Mouse (Mus musculus) layer of hippocampus, adult 11-12 months (tissue): ENCODE results near the gene Grk3.

ENCODE experiments used
- DNase-seq: peaks from one replicate; pipeline ENCODE4 v3.0.0; 2022; ENCODE audit warnings: low spot score

The Grk3 gene

DNA sequence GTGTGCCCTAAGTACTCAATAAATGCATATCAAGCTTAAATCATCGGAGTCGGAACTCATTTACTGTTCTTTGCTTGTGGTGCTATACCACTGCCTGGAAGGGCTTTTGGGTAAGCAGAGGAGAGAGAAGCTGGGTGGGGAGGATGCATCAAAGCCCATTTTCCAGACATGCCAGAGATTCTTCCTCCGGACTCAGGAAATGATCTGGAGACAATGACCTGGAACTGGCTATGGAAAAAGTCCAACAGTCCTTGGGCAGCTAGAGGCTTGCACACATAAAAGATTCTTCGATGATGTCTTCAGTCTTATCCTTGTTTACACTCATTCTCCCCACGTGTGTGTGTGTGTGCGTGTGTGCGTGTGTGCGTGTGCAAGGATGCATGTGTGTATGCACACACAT, 80.2 kb downstream of the Grk3 start:
- DNase-seq = no peak

GRCm38 (mm10) chr5:112932878-112933567, 82.6 kb downstream of the Grk3 start:
- peak; percentile 58 for DNase-seq

GRCm38 (mm10) chr5:112931901-112932300, 83.7 kb downstream of the Grk3 start:
- no peak for DNase-seq

GRCm38 (mm10) chr5:112928201-112928881, 87.2 kb downstream of the Grk3 start:
- DNase-seq = no peak

- DNase-seq = no peak
Observed at GRCm38 (mm10) chr5:112925422-112925821, 90.2 kb downstream of the Grk3 start.

DNA sequence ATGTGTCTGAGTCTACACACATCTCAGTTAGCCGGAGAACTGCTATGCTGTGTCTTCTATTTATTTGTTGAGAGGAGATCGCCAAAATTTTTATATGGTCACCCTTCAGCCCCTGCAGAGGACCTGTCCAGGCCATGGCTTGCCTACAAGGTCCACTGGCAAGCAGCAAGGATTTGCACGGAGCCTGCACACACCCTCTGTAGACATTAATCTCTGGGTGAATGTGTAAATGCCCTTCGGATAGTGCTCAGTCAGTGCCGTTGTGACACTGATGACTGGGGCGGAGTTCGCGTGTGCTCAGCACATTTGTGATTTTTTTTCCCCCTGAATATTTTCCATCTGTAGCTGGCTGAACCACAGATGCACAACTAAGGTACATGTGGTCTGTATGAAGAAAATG, 90.8 kb downstream of the Grk3 start:
- no peak for DNase-seq

GRCm38 (mm10) chr5:112923841-112924240, 91.8 kb downstream of the Grk3 start:
- DNase-seq = no peak

DNA sequence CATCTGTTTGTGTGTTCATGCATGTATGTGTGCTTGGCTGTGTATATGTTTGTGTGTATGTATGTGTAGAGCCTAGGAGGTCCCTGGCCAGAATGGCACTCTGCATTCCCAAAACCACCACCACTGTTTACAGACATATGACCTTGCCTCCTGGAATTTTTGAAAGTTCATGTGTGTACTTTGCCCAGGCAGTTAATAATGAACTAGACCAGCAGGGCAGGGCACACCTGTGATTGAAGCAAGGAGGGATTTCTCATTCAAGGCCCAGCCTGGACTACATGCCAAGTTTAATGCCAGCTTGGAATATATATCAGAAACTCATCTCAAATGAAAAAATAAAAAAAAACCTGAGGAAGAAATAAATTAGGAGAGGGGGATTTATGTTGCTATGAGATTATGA, 93.7 kb downstream of the Grk3 start:
- no peak for DNase-seq

- no peak for DNase-seq
Observed at GRCm38 (mm10) chr5:112910381-112910780, 105.2 kb downstream of the Grk3 start.

- no peak for DNase-seq
Observed at GRCm38 (mm10) chr5:112908169-112908614, 107.4 kb downstream of the Grk3 start.

- no peak for DNase-seq
Observed at GRCm38 (mm10) chr5:112907504-112907903, 108.1 kb downstream of the Grk3 start.

DNA sequence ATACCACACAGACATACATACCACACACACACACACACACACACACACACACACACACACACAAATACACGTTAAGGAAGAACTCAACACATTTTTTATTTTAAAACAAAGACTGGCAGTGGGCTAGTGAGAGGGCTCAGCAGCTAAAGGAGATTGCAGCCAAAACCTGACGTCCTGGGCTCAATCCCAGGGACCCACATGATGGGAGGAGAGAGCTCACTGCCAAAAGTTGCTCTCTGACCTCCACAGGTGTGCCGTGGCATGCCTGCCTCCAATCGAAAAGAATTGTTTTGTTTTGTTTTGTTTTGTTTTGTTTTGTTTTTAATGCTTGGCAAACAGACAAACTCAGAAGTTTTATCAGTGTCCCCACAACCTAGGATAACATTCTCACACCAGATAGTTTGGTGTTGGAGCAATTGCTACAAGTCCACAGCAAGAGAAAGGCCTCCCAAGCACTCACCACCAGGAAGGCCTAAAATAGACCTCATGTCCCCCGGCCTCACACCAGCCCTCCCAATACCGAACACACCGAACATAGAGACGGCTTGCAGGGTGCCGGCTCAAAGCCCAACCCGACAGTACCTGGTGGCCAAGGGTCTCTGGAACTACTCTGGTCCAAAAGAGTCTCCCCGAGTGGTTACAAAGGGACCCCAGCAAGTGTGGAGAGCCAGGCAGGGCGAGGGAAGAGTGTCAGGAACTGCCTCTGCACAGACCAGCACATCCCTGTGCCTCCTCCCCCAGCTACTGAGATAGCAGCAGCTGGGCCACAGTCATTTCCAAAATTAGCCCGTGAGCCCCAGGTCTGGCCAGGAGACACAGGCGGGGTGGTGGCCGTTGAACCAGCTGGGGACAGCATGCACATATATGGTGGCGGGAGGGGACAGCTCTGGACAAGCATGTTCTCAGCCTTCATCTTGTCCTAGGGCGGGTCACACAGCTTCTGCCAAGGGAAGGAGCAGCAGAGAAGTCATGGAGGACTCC, 119.6 kb downstream of the Grk3 start, which contains the start of gene Myo18b:
Myo18b (minus strand) TSS at position 689 of the 981 bp plus-strand sequence.
- DNase-seq = peak; percentile 2

DNA sequence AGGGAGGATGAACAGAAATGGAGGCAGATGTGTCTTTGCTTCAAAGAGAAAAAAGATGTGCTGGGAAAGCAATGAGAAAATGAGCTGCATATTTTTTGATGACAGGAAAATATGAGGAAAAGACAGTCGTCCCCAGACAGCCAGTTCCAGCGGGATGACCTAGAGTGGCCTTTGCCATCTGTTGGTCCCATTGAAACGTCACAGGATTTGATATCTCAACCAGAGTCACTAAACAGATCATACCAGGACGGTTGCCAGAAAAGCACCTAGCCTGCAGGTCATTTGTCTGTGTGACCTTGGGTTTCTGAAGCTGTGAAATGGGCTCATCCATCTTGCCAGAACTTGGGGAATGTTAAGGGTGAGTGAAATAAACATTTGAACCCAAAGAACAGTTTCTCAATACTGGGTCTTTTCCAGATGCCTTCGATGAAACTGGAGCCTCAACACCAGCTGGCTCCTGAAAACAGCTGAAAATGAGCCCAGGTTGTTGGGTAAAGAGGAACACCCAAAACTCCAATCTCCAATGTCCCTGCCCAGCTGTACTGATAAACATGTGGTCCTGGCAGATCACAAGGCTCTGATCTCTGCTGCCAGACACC, 122.0 kb downstream of the Grk3 start:
- no peak for DNase-seq

GRCm38 (mm10) chr5:112892411-112892810, 123.2 kb downstream of the Grk3 start:
- DNase-seq = no peak

DNA sequence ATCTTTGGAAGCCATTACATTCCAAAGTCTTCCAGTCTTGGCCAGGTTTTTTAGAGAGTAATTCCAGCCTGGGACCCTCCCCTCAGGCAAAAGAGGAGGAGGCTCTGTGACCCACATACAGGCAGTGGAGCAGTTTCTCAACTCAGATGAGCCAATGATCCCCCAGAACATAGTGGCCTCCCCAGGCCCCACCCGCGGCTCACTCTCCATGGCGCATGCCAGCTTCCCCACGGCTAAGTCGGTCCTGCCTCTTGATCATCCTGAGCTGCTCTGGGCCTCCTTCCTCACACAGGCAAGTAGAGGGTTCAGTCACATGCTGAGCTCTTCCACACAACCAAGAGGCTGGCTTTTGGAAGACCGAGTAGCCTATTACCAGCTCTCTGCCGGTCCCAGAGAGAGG, 126.9 kb downstream of the Grk3 start:
- no peak for DNase-seq

- DNase-seq = peak; percentile 55
Observed at GRCm38 (mm10) chr5:112886687-112887491, 128.7 kb downstream of the Grk3 start.

DNA sequence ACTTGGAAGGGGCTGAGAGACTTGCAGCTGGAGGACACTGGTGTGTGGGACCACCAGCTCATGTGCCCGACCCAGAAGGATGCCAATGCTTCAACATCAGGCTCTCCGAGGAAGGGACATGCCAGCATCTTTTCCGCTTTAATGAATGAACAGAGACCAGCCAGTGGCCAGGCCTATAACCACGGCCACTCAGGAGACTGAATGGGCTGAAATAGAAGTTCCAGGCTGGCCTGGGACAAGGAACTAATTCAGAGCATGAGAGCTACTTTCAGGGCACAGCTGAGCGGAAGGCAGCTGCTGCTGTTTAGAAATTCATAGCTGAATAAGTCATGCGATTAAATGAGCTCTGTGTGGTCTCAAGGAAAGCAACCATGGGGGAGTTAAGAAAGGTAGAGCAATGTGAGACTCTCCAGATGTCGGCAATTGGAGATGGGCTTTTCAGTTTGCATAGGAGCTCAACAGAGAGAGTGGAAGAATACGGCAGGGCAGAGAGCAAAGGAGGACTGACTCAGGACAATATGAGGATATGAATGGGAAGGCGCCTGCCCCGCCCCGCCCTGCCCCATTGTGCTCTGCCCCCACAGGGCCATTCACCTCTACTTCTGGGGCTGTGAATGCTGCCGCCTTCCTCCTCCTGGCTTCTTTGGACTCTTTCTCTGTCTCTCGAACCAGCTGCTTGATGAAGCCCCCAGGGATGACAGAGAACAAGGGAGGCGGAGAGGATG, 138.0 kb downstream of the Grk3 start:
- no peak for DNase-seq

DNA sequence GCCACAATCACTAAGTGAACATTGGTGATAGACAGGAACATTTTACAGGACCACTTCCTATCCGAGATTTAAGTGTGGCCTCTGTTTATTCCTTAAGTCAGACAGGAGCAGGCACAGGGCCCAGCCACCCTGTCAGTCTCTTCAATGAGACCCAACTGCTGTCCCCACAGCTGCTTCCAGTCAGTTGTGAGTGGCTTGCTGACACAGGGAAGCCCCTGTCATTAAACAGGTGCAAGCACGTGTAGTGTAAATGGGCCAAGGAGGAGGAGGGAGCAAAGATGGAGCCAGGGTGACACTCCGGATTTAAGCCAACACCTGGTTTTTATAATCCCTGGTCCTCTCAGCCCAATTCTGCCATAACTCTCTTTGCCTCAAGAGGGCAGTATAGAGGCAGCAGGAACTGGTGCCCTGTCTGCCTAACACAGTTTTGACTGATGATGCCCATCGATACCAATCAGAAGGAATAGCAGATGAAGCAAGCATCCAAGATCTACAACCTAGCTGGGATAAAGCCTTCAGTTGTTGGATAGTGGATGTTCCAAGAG, 138.7 kb downstream of the Grk3 start:
- DNase-seq = peak; percentile 67

- no peak for DNase-seq
Observed at GRCm38 (mm10) chr5:112872999-112873398, 142.6 kb downstream of the Grk3 start.

- DNase-seq = peak; percentile 83
Observed at GRCm38 (mm10) chr5:112870729-112871128, 144.9 kb downstream of the Grk3 start.
